Mouse (Mus musculus): ENCODE results near the gene Erc2. TPM values are rescaled to one million over a fixed set of nuclear protein-coding genes. Genes with fewer than 3 reads are reported as not detected.

The Erc2 gene
- polyA plus RNA-seq, 1 experiment from 2014 or later, result 3.1 TPM

- no peaks in the 10 kb centered on the region for H3K36me3 ChIP-seq (ENCODE audit: control insufficient read depth, insufficient read depth)
- no peak for ATAC-seq
These were observed 620.5 kb downstream of the Erc2 start for GRCm38 (mm10) chr14:28242743-28243142.

GRCm38 (mm10) chr14:28243474-28243873 is 621.2 kb downstream of the Erc2 start:
- H3K9ac ChIP-seq (ENCODE audit: low read depth, low read length), result no peak overlapping the region
- no peaks in the 10 kb centered on the region for H3K9me3 ChIP-seq (ENCODE audit: control insufficient read depth)
- H3K27ac ChIP-seq (ENCODE audit: low read depth, low read length), result no peak overlapping the region
- H3K4me3 ChIP-seq (ENCODE audit: low read depth, low read length), result no peak overlapping the region
- 88% methylated on average over 4 of the region's 4 CpGs for WGBS
- H3K4me2 ChIP-seq (replicated peaks; ENCODE audit: low read depth), result no peak overlapping the region
- H3K27me3 ChIP-seq (replicated peaks; ENCODE audit: control insufficient read depth, insufficient read depth, low read length), result no peaks in the 10 kb centered on the region
- TF ChIP-seq CTCF (IDR thresholded peaks at IDR 0.05; ENCODE audit: low read depth), result no peak
- H3K36me3 ChIP-seq (ENCODE audit: control insufficient read depth, insufficient read depth), result no peaks in the 10 kb centered on the region
- ATAC-seq, result no peak
- H3K4me1 ChIP-seq (replicated peaks; ENCODE audit: control insufficient read depth, insufficient read depth, low read length), result no peaks in the 10 kb centered on the region

More at GRCm38 (mm10) chr14:28242743-28243142, 620.5 kb downstream of the Erc2 start:
- Histone ChIP-seq H3K4me2 (replicated peaks; ENCODE audit: low read depth) (no peak overlapping the region), H3K9ac (ENCODE audit: low read depth, low read length) (no peak overlapping the region), H3K9me3 (ENCODE audit: control insufficient read depth) (no peaks in the 10 kb centered on the region), H3K27ac (ENCODE audit: low read depth, low read length) (no peak overlapping the region), H3K4me3 (ENCODE audit: low read depth, low read length) (no peak overlapping the region), H3K4me1 (replicated peaks; ENCODE audit: control insufficient read depth, insufficient read depth, low read length) (no peaks in the 10 kb centered on the region), H3K27me3 (replicated peaks; ENCODE audit: control insufficient read depth, insufficient read depth, low read length) (no peaks in the 10 kb centered on the region)
- no peak for TF ChIP-seq CTCF (IDR thresholded peaks at IDR 0.05; ENCODE audit: low read depth)
- 46% methylated on average over 3 of the region's 3 CpGs for WGBS

- no peak for ATAC-seq
- peak; percentile 34 for TF ChIP-seq CTCF (IDR thresholded peaks at IDR 0.05; ENCODE audit: low read depth)
- Histone ChIP-seq H3K27ac (ENCODE audit: low read depth, low read length) (no peak overlapping the region), H3K9me3 (ENCODE audit: control insufficient read depth) (no peaks in the 10 kb centered on the region), H3K4me1 (replicated peaks; ENCODE audit: control insufficient read depth, insufficient read depth, low read length) (no peaks in the 10 kb centered on the region), H3K27me3 (replicated peaks; ENCODE audit: control insufficient read depth, insufficient read depth, low read length) (no peaks in the 10 kb centered on the region), H3K9ac (ENCODE audit: low read depth, low read length) (no peak overlapping the region), H3K4me3 (ENCODE audit: low read depth, low read length) (no peak overlapping the region), H3K36me3 (ENCODE audit: control insufficient read depth, insufficient read depth) (no peaks in the 10 kb centered on the region), H3K4me2 (replicated peaks; ENCODE audit: low read depth) (no peak overlapping the region)
- whole genome bisulfite sequencing, result 51% methylated on average over 4 of the region's 4 CpGs
These were observed 640.5 kb downstream of the Erc2 start for GRCm38 (mm10) chr14:28262706-28263105.

GRCm38 (mm10) chr14:28267367-28267766 is 645.1 kb downstream of the Erc2 start:
- no peak overlapping the region for H3K4me2 ChIP-seq (replicated peaks; ENCODE audit: low read depth)
- no peak overlapping the region for H3K27ac ChIP-seq (ENCODE audit: low read depth, low read length)
- H3K27me3 ChIP-seq (replicated peaks; ENCODE audit: control insufficient read depth, insufficient read depth, low read length), result no peaks in the 10 kb centered on the region
- H3K9me3 ChIP-seq (ENCODE audit: control insufficient read depth), result no peaks in the 10 kb centered on the region
- WGBS, result 64% methylated on average over 2 of the region's 2 CpGs
- H3K4me3 ChIP-seq (ENCODE audit: low read depth, low read length), result no peak overlapping the region
- H3K9ac ChIP-seq (ENCODE audit: low read depth, low read length), result no peak overlapping the region
- no peak for TF ChIP-seq CTCF (IDR thresholded peaks at IDR 0.05; ENCODE audit: low read depth)
- no peak for ATAC-seq
- H3K4me1 ChIP-seq (replicated peaks; ENCODE audit: control insufficient read depth, insufficient read depth, low read length), result no peaks in the 10 kb centered on the region
- no peaks in the 10 kb centered on the region for H3K36me3 ChIP-seq (ENCODE audit: control insufficient read depth, insufficient read depth)

- no peaks in the 10 kb centered on the region for H3K4me1 ChIP-seq (replicated peaks; ENCODE audit: control insufficient read depth, insufficient read depth, low read length)
- H3K27me3 ChIP-seq (replicated peaks; ENCODE audit: control insufficient read depth, insufficient read depth, low read length), result no peaks in the 10 kb centered on the region
- no peak overlapping the region for H3K4me3 ChIP-seq (ENCODE audit: low read depth, low read length)
- ATAC-seq, result no peak
- H3K4me2 ChIP-seq (replicated peaks; ENCODE audit: low read depth), result no peak overlapping the region
- no peak for TF ChIP-seq CTCF (IDR thresholded peaks at IDR 0.05; ENCODE audit: low read depth)
- H3K9ac ChIP-seq (ENCODE audit: low read depth, low read length), result no peak overlapping the region
- H3K27ac ChIP-seq (ENCODE audit: low read depth, low read length), result no peak overlapping the region
- H3K9me3 ChIP-seq (ENCODE audit: control insufficient read depth), result no peaks in the 10 kb centered on the region
- WGBS, result 81% methylated on average over 8 of the region's 8 CpGs
- H3K36me3 ChIP-seq (ENCODE audit: control insufficient read depth, insufficient read depth), result no peaks in the 10 kb centered on the region
These were observed 649.6 kb downstream of the Erc2 start for GRCm38 (mm10) chr14:28271846-28272245.

- no peak overlapping the region for H3K4me2 ChIP-seq (replicated peaks; ENCODE audit: low read depth)
- H3K27me3 ChIP-seq (replicated peaks; ENCODE audit: control insufficient read depth, insufficient read depth, low read length), result no peaks in the 10 kb centered on the region
- H3K4me3 ChIP-seq (ENCODE audit: low read depth, low read length), result no peak overlapping the region
- 68% methylated on average over 1 of the region's 1 CpGs for WGBS
- TF ChIP-seq CTCF (IDR thresholded peaks at IDR 0.05; ENCODE audit: low read depth), result no peak
- H3K9me3 ChIP-seq (ENCODE audit: control insufficient read depth), result no peaks in the 10 kb centered on the region
- H3K9ac ChIP-seq (ENCODE audit: low read depth, low read length), result no peak overlapping the region
- H3K36me3 ChIP-seq (ENCODE audit: control insufficient read depth, insufficient read depth), result no peaks in the 10 kb centered on the region
- H3K4me1 ChIP-seq (replicated peaks; ENCODE audit: control insufficient read depth, insufficient read depth, low read length), result no peaks in the 10 kb centered on the region
- ATAC-seq, result no peak
- no peak overlapping the region for H3K27ac ChIP-seq (ENCODE audit: low read depth, low read length)
These were observed 651.4 kb downstream of the Erc2 start for GRCm38 (mm10) chr14:28273669-28274068.

GRCm38 (mm10) chr14:28274826-28275225 is 652.6 kb downstream of the Erc2 start:
- Histone ChIP-seq H3K9me3 (ENCODE audit: control insufficient read depth) (no peaks in the 10 kb centered on the region), H3K36me3 (ENCODE audit: control insufficient read depth, insufficient read depth) (no peaks in the 10 kb centered on the region), H3K9ac (ENCODE audit: low read depth, low read length) (no peak overlapping the region), H3K4me2 (replicated peaks; ENCODE audit: low read depth) (no peak overlapping the region), H3K27me3 (replicated peaks; ENCODE audit: control insufficient read depth, insufficient read depth, low read length) (no peaks in the 10 kb centered on the region), H3K27ac (ENCODE audit: low read depth, low read length) (no peak overlapping the region), H3K4me3 (ENCODE audit: low read depth, low read length) (no peak overlapping the region), H3K4me1 (replicated peaks; ENCODE audit: control insufficient read depth, insufficient read depth, low read length) (no peaks in the 10 kb centered on the region)
- ATAC-seq, result no peak
- no peak for TF ChIP-seq CTCF (IDR thresholded peaks at IDR 0.05; ENCODE audit: low read depth)
- 72% methylated on average over 7 of the region's 7 CpGs for WGBS
